Mouse (Mus musculus) erythroblast, embryonic 14.5 days (primary cell): ENCODE results near the gene Gm4969.

Source experiments
- GATA1 ChIP-seq: IDR thresholded peaks from 2 replicates; pipeline ENCODE4 v1.6.1; 2012; ENCODE audit warnings: low read length, inconsistent platforms, mixed read lengths
- TAL1 ChIP-seq: IDR thresholded peaks from 3 replicates; pipeline ENCODE4 v1.6.1; 2012; ENCODE audit warnings: low read length, inconsistent platforms, mixed read lengths

GRCm38 (mm10) chr7:19162928-19163327, 44.8 kb upstream of the Gm4969 start:
- TF ChIP-seq GATA1: no peak
- TF ChIP-seq TAL1: no peak
